Mouse (Mus musculus): Measurements from ENCODE around the gene Gm9376. TPM values are rescaled to one million over a fixed set of nuclear protein-coding genes. Genes with fewer than 3 reads are reported as not detected.

Gene Gm9376
- polyA plus RNA-seq, 1 experiment from 2014 or later, result not detected

- H3K4me3 ChIP-seq (ENCODE audit: low read depth, low read length), result no peak overlapping the region
- no peak overlapping the region for H3K9ac ChIP-seq (ENCODE audit: low read length)
- H3K36me3 ChIP-seq (ENCODE audit: control insufficient read depth, insufficient read depth, low read length), result no peaks in the 10 kb centered on the region
- no peak for ATAC-seq (replicated peaks; ENCODE audit: low FRiP score, low TSS enrichment, low read depth)
- H3K9me3 ChIP-seq (ENCODE audit: control insufficient read depth, low read length), result no peaks in the 10 kb centered on the region
- no peak for DNase-seq (ENCODE audit: low spot score)
- no peak overlapping the region for H3K27ac ChIP-seq (ENCODE audit: low read depth)
- H3K4me1 ChIP-seq (replicated peaks; ENCODE audit: control insufficient read depth, insufficient read depth, low read length), result no peaks in the 10 kb centered on the region
- H3K27me3 ChIP-seq (replicated peaks; ENCODE audit: control insufficient read depth, insufficient read depth, low read length), result no peaks in the 10 kb centered on the region
- H3K4me2 ChIP-seq (ENCODE audit: low read length), result no peak overlapping the region
- WGBS, result 77% methylated on average over 9 of the region's 9 CpGs
Observed at GRCm38 (mm10) chr14:118304560-118304959, 37.8 kb downstream of the Gm9376 start.

GRCm38 (mm10) chr14:118305951-118306350 is 39.2 kb downstream of the Gm9376 start:
- no peaks in the 10 kb centered on the region for H3K4me1 ChIP-seq (replicated peaks; ENCODE audit: control insufficient read depth, insufficient read depth, low read length)
- no peaks in the 10 kb centered on the region for H3K27me3 ChIP-seq (replicated peaks; ENCODE audit: control insufficient read depth, insufficient read depth, low read length)
- ATAC-seq (replicated peaks; ENCODE audit: low FRiP score, low TSS enrichment, low read depth) (no peak), DNase-seq (ENCODE audit: low spot score) (no peak)
- H3K27ac ChIP-seq (ENCODE audit: low read depth), result no peak overlapping the region
- no peaks in the 10 kb centered on the region for H3K9me3 ChIP-seq (ENCODE audit: control insufficient read depth, low read length)
- H3K4me2 ChIP-seq (ENCODE audit: low read length), result no peak overlapping the region
- no peaks in the 10 kb centered on the region for H3K36me3 ChIP-seq (ENCODE audit: control insufficient read depth, insufficient read depth, low read length)
- WGBS, result 59% methylated on average over 9 of the region's 9 CpGs
- no peak overlapping the region for H3K9ac ChIP-seq (ENCODE audit: low read length)
- H3K4me3 ChIP-seq (ENCODE audit: low read depth, low read length), result no peak overlapping the region

GRCm38 (mm10) chr14:118307060-118307459 is 40.3 kb downstream of the Gm9376 start:
- Histone ChIP-seq H3K9me3 (ENCODE audit: control insufficient read depth, low read length) (no peaks in the 10 kb centered on the region), H3K27ac (ENCODE audit: low read depth) (no peak overlapping the region), H3K4me2 (ENCODE audit: low read length) (no peak overlapping the region), H3K4me3 (ENCODE audit: low read depth, low read length) (no peak overlapping the region), H3K36me3 (ENCODE audit: control insufficient read depth, insufficient read depth, low read length) (no peaks in the 10 kb centered on the region), H3K4me1 (replicated peaks; ENCODE audit: control insufficient read depth, insufficient read depth, low read length) (no peaks in the 10 kb centered on the region), H3K27me3 (replicated peaks; ENCODE audit: control insufficient read depth, insufficient read depth, low read length) (no peaks in the 10 kb centered on the region), H3K9ac (ENCODE audit: low read length) (no peak overlapping the region)
- no peak for ATAC-seq (replicated peaks; ENCODE audit: low FRiP score, low TSS enrichment, low read depth)
- 70% methylated on average over 8 of the region's 8 CpGs for WGBS
- no peak for DNase-seq (ENCODE audit: low spot score)

GRCm38 (mm10) chr14:118311703-118312102 is 44.9 kb downstream of the Gm9376 start:
- ATAC-seq (replicated peaks; ENCODE audit: low FRiP score, low TSS enrichment, low read depth) (no peak), DNase-seq (ENCODE audit: low spot score) (no peak)
- no peak overlapping the region for H3K27ac ChIP-seq (ENCODE audit: low read depth)
- no peaks in the 10 kb centered on the region for H3K36me3 ChIP-seq (ENCODE audit: control insufficient read depth, insufficient read depth, low read length)
- H3K9ac ChIP-seq (ENCODE audit: low read length), result no peak overlapping the region
- no peaks in the 10 kb centered on the region for H3K4me1 ChIP-seq (replicated peaks; ENCODE audit: control insufficient read depth, insufficient read depth, low read length)
- no peaks in the 10 kb centered on the region for H3K27me3 ChIP-seq (replicated peaks; ENCODE audit: control insufficient read depth, insufficient read depth, low read length)
- no peak overlapping the region for H3K4me3 ChIP-seq (ENCODE audit: low read depth, low read length)
- 93% methylated on average over 8 of the region's 8 CpGs for WGBS
- no peaks in the 10 kb centered on the region for H3K9me3 ChIP-seq (ENCODE audit: control insufficient read depth, low read length)
- H3K4me2 ChIP-seq (ENCODE audit: low read length), result no peak overlapping the region

GRCm38 (mm10) chr14:118312664-118313063 is 45.9 kb downstream of the Gm9376 start:
- no peaks in the 10 kb centered on the region for H3K27me3 ChIP-seq (replicated peaks; ENCODE audit: control insufficient read depth, insufficient read depth, low read length)
- no peak overlapping the region for H3K4me3 ChIP-seq (ENCODE audit: low read depth, low read length)
- no peaks in the 10 kb centered on the region for H3K36me3 ChIP-seq (ENCODE audit: control insufficient read depth, insufficient read depth, low read length)
- DNase-seq (ENCODE audit: low spot score) (no peak), ATAC-seq (replicated peaks; ENCODE audit: low FRiP score, low TSS enrichment, low read depth) (no peak)
- no peak overlapping the region for H3K27ac ChIP-seq (ENCODE audit: low read depth)
- H3K9me3 ChIP-seq (ENCODE audit: control insufficient read depth, low read length), result no peaks in the 10 kb centered on the region
- no peak overlapping the region for H3K9ac ChIP-seq (ENCODE audit: low read length)
- H3K4me2 ChIP-seq (ENCODE audit: low read length), result no peak overlapping the region
- H3K4me1 ChIP-seq (replicated peaks; ENCODE audit: control insufficient read depth, insufficient read depth, low read length), result no peaks in the 10 kb centered on the region
- WGBS, result 91% methylated on average over 10 of the region's 10 CpGs

GRCm38 (mm10) chr14:118313931-118314330 is 47.2 kb downstream of the Gm9376 start:
- no peak for ATAC-seq (replicated peaks; ENCODE audit: low FRiP score, low TSS enrichment, low read depth)
- no peak overlapping the region for H3K4me3 ChIP-seq (ENCODE audit: low read depth, low read length)
- H3K9ac ChIP-seq (ENCODE audit: low read length), result no peak overlapping the region
- no peaks in the 10 kb centered on the region for H3K9me3 ChIP-seq (ENCODE audit: control insufficient read depth, low read length)
- H3K4me2 ChIP-seq (ENCODE audit: low read length), result no peak overlapping the region
- no peaks in the 10 kb centered on the region for H3K36me3 ChIP-seq (ENCODE audit: control insufficient read depth, insufficient read depth, low read length)
- WGBS, result 91% methylated on average over 3 of the region's 3 CpGs
- H3K27me3 ChIP-seq (replicated peaks; ENCODE audit: control insufficient read depth, insufficient read depth, low read length), result no peaks in the 10 kb centered on the region
- no peaks in the 10 kb centered on the region for H3K4me1 ChIP-seq (replicated peaks; ENCODE audit: control insufficient read depth, insufficient read depth, low read length)
- H3K27ac ChIP-seq (ENCODE audit: low read depth), result no peak overlapping the region
- no peak for DNase-seq (ENCODE audit: low spot score)

- peaks cover 22% of the 10 kb centered on the region; the same call in 1 of the 2 replicates for H3K27me3 ChIP-seq (replicated peaks; ENCODE audit: control insufficient read depth, insufficient read depth, low read length)
- 75% methylated on average over 9 of the region's 9 CpGs for WGBS
- H3K9me3 ChIP-seq (ENCODE audit: control insufficient read depth, low read length), result no peaks in the 10 kb centered on the region
- ATAC-seq (replicated peaks; ENCODE audit: low FRiP score, low TSS enrichment, low read depth), result no peak
- no peaks in the 10 kb centered on the region for H3K4me1 ChIP-seq (replicated peaks; ENCODE audit: control insufficient read depth, insufficient read depth, low read length)
- DNase-seq (ENCODE audit: low spot score), result no peak
- no peak overlapping the region for H3K4me3 ChIP-seq (ENCODE audit: low read depth, low read length)
- no peak overlapping the region for H3K4me2 ChIP-seq (ENCODE audit: low read length)
- no peak overlapping the region for H3K9ac ChIP-seq (ENCODE audit: low read length)
- H3K27ac ChIP-seq (ENCODE audit: low read depth), result no peak overlapping the region
- no peaks in the 10 kb centered on the region for H3K36me3 ChIP-seq (ENCODE audit: control insufficient read depth, insufficient read depth, low read length)
Observed at GRCm38 (mm10) chr14:118317260-118317659, 50.5 kb downstream of the Gm9376 start.

Small RNA genes within 50 kb of the gene (microRNA-seq; reads per million reads assigned to microRNA genes)
- gene Mir6241, result not detected

Other genes starting within 250 kb of the Gm9376 start
- gene Dct, start 214.7 kb upstream of the Gm9376 start, polyA plus RNA-seq (2014; fragmentation: Nextera tagmentation; extraction: Ambion mirVana), result 1.1 and 1.4 TPM in 2 replicates
- 32.9 and 34.3 TPM in 2 replicates for gene Tgds, start 134.2 kb upstream of the Gm9376 start, polyA plus RNA-seq (2014; fragmentation: Nextera tagmentation; extraction: Ambion mirVana)
- 52.2 and 54.4 TPM in 2 replicates for gene Gpr180, start 129.8 kb upstream of the Gm9376 start, polyA plus RNA-seq (2014; fragmentation: Nextera tagmentation; extraction: Ambion mirVana)
- gene Sox21, start 29.9 kb upstream of the Gm9376 start, polyA plus RNA-seq (2014; fragmentation: Nextera tagmentation; extraction: Ambion mirVana), result not detected in 2 replicates

All from intestine, embryonic 14.5 days (tissue).